Mouse (Mus musculus) layer of hippocampus, postnatal 10 days (tissue): ENCODE results near the gene Tshz2. TPM values are rescaled to one million over a fixed set of nuclear protein-coding genes. Genes with fewer than 3 reads are reported as not detected.

Source experiments
- DNase-seq, 2 experiments: peaks; one replicate each; pipeline ENCODE4 v3.0.0; 2021; ENCODE audit warnings: low spot score in 2 of 2
- total RNA-seq, 2 experiments: library from RNA; stranded (reverse); gene quantifications; 2 replicates each; pipeline ENCODE4 v1.2.3; 2021

The Tshz2 gene
- total RNA-seq, 2 experiments from 2014 or later: 49.8 to 64.9 TPM

DNA sequence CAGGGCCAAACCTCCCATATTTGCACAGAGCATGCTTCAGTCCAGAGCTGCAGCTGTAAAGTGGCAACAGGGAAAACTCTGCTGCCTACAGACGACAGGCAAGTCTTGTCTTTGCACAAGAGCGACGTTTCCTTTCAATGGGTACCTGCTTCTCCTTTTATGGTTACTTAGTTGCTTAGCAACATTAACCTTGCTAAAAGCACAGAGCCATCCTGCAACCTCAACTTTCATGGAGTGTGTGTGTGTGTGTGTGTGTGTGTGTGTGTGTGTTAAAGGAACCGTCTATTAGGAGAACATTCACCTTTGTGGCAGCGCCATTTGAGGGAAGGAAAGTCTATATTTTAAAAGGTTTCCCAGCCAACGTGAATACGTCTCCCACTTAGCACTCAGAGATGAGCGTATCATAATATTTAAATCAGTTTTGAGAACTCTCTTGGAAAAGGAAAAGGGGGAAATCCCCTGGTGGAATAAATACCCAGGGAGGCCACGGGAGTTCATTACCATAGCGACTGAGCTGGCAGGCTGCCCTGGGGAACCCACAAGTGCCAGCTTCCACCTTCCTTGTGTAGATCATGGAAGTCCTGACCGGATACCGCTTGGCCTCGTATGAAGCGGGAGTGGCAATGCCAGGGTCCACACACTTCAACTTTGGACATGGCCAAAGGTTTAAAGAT, 295.8 kb downstream of the Tshz2 start:
- no peak for DNase-seq

DNA sequence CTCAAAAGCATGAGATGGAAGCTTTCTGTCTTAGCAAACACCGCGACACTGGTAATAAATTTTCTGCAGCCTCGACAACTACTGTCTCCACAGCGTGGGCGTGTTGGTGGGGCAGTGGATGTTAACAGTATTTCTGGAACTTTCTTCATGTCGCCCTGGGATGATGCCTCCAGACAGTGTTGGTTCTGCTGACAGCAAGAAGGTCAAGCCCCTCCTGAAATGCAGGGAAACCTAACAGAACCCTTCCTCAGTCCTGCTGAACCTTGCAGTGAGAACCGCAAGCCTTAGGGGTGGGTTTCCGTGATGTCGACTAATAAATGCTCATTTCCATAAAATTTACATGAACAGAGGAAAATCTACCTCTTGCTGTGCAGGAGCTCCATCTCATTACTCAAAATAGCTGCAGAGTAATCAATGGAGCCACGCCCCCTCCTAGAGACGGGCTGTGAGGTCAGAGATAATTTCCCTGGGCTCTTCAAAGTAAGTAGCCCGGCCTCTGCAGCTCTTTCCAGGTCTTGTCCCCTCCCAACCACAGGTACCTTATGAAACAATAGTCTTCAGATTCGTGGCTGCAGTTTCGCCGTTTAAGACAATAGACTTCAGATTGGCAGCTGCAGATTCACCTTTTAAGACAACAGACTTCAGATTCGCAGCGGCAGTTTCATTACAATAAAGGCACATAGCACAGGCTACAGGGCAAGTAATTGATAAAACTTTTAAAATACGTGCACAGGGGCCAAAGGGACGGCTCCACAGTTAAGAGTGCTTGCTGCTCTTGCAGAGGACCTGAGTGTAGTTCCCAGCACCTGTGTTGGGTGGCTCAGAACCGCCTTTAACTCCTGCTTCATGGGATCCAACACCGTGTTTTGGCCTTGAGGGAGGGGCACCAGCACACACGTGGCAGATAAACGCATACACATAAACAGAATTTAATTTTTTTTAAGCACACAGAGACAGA, 297.0 kb downstream of the Tshz2 start:
- DNase-seq: peak; percentile 15 to 57

DNA sequence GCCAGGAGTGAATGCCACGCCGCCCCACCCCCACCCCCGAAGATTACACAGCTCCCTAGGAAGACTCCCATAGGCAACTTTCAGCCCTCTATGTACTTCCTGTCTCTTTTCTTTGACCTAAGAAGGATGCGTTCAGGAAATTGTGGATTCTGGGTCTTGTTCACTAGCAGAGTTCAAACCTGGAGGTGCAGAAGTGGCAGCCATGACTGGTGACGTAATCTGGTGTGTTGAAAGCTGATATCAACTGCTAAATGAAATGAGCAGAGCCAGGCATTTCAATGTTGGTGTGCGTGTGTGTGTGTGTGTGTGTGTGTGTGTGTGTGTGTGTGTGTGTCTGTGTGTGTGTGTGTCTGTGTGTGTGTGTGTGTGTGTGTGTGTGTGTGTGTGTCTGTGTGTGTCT, 302.8 kb downstream of the Tshz2 start:
- no peak for DNase-seq

DNA sequence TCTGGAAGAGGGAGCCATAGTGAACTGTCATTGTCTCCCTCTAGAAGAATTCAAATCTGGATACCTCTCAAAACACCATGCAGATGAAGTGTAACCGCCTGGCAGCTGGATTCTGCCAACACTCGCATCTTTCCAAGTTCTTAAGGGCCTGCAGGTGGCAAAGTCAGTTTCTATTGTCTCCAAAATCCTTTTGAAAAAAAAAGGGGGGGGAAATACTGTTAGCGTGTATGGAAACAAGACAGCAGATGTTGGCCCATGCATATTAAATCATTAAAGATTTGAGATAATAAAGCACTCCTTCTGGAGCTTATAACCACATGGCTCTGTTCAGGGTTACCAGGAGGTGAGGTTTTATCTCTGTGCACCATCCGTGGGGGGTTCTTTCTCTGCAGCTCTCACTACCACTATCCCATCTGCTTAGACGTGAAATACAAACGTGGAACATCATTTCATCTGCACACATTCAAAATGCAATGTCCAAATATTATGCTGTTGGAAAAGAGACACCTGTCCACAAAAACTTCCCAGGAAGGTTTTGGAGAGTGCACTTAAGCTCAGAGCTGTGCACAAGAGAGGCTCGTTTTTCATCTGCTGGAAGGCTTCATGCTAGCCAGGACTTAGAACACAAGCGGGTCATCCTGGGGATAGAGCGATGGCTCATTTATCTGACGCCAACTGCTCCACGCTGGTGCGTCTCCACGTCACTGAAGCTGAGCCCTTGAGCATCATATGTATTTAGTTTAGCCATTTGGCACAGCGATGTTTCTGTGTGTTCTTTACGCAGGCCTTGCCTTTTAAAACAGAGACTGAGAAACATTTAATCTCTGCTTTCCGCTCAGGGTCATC, 307.7 kb downstream of the Tshz2 start:
- no peak for DNase-seq

DNA sequence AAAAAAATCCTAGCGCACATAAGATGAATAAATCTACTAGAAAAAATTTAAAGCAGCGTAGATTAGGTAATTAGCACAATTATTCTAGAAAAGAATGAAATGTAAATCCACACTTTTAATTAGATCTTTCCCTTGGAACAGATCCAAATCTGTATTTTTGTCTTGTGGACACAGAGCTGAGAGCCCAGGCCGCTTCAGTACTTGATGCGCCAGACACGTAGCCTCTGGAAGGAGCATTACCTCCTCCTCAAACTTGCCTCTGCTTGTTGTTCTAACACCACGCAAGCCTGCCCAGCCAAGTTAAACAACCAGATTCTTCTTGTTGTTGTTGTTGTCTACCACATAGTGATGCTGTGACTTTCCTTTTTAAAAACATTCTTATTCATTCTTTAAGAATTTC, 310.9 kb downstream of the Tshz2 start:
- DNase-seq: no peak

DNA sequence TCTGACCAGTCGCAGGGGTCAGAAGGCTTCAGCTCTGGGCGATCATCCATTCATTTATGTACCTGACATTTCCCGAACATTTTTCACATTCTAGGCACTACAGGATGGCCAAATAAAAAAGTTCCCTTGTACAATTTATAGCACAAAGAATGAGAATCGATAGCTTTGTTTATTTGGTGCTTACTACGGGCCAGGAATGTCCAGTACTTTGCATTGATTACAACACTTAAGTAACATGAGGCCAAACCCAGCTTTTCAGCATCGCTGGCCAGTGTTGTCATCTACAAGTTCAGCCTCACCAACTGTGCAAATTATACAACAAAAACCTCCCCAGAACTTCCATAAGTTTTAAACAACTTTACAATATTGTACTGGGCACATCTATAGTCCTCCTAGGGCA, 315.3 kb downstream of the Tshz2 start:
- DNase-seq: no peak

DNA sequence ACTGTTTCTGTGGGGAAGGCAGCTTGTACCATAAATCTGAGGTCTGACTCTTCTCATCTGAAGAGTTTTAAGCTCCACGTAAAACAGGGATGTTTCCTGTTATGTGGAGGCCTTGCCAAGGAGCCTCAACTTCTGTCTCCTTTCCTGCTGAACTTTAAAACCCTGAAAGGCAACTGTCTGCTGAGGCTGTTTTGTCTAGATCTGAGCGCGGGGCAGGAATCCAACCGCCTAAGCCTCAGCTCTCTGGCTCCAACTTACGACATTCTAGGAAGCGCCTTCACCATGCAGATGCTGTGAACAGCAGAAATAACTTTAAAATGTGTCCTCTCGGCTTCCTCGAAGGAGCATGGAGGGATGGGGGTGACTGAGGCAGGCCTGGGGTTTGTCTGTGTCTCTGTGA, 318.2 kb downstream of the Tshz2 start:
- DNase-seq: no peak

DNA sequence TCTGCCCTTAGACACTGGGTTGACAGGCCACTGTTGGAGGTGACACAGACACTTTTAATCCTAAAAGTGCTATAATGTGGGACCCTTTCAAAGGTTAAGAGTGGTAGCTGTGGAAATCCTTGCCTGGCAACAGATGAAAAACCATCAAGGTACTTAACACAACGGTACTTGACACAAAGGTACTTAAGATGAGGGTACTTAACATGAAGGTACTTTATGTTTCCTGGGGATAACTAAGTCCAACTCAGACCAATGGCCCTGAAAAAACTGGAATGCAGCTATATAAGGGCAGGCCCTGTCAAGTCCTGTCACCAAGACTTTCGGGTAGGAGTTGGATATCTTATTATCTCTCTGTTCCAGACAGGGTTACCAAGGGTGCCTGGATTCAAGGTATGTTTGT, 320.2 kb downstream of the Tshz2 start:
- no peak for DNase-seq

DNA sequence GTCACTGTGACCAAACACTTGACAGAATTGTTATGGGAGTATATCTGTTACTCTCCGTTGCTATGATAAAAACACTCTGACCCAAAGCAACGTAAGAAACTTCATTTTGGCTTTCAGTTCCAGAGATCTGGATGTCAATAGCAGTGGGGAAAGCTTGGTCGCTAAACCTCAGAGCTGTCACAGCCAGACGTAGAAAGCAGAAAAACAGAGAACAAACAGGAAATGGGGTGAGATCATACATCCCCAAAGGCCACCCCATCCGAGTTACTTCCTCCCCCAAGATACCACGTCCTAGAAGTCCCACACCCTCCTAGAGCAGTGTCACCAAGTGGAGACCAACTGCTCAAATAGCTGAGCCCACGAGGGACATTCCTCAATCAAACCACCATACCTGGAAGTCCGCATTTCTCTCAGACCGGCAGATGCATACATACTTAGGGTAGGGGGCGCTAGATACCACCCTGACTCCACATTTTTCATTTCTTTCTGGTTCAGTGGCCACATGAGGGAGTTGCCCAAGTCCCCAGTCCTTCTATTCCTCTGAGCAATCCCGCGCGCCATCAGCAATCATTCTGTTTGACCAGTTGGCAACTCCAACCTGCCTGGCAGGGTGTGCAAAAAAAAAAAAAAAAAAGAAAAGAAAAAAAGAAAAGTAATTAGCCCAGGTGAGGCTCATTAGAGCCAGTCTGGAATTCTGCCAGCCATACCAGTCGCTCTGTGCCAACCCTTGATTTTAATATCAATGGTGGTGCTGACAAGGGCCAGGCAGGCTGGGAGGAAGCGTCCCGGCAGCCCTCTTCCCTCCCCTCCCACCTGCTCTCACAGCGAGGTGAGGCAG, 326.1 kb downstream of the Tshz2 start:
- DNase-seq: no peak

DNA sequence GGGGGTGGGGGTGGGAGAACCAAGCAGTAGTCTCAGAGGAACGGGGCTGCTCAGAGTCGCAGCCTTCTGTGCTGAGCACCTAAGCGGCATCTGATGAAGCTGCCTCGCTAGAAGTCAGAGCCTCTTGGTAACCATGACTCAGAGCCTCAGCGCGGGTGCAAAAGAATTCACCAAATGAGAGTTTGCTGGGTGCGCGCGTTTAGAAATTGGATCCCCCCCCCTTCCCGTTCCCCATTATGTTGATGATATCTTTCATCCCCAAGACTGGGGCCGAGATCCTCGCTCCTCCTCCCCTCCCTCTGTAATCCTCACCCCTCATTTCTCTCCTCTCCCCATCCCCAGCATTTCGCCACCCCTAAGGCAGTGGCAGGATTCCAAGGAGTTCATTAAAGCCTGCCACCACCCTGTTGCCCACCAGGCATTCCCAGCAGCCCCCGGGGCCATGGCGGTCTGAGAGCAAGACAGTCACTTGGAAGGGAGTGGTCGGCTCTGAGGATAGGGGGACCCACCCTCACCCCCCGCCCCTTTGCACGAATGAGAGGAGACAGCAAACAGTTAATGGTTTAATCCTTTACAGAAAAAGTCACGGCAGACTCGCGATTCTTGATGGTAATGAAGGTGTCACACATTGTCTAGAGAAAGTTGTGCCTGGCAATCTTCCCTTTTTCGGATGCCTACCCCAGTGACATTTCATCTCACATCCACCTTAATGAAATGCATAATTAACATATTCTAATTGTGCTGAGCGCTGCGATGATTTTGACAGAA, 328.8 kb downstream of the Tshz2 start:
- DNase-seq: no peak

DNA sequence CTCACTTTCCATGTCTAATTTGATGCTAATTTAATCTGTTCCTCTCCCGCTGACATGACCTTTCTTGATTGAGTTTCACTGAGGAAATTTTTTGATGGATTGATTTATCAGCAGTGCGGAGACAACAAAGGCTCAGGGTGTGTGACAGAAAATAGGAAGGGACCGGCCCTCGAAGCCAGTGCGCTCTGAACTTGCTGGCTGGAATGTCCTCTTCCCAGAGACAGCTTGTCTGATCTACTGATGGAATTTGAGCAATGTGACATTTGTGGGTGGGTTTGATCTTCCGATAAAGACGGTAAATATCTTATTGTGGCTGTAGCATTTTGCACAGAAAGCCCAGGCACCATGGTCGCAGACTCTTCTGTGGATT, 329.4 kb downstream of the Tshz2 start:
- no peak for DNase-seq

DNA sequence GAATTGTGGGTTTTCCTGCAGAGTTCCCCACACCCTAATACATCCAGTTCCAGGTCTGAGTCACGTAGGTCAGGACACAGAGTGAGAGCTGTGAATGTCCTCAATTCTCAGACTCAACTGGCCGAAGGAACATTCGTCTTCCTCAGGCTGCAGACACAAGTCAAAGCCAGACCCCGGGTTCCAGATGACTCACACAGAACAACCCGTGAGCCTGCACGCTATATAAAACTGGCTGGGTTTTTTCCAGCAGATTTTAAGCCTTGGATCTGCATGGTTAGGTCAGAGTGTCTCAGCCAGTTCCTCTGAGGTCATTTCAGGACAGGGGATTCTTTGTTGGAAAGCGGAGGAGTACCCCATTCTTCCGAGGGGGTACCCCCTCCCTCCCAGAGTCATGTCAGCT, 330.0 kb downstream of the Tshz2 start:
- no peak for DNase-seq

DNA sequence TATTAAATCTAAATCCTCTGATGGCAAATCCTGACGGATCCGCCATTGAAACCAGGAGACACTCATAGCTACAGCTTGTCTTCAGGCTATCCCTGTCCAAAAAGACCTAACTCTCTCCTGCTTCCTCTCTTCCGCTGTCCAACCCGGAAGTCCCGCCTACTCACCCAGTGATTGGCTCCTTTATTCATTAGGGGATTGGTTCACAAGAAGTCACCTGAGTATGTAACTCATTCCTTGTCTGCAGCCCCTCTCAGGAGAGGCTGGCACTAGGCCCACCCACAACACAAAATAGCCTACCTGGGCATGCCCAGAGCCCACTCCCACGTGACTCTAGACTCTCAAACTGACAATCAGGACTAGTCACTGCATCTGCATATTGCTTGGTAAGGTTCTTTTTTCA, 337.7 kb downstream of the Tshz2 start:
- no peak for DNase-seq

DNA sequence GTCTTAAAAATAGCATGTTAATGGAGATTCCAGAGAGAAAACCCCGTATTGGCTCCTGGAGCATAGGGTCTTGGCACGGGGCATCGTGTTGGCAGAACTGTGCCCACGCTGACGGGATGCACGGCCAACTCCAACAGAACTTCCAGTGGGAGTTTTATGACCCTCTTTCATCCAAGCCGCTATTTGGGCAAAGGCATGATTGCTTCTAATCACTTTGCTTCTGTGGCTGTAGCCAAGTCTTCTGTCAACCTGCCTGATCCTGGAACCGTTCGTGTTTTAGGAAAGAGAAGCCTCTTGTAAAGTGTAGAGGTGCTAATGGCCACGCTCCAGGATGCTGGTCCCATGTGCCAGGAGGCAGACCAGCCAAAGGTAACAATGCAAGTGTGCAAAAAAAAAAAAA, 350.1 kb downstream of the Tshz2 start:
- peak; percentile 39 to 53 for DNase-seq

DNA sequence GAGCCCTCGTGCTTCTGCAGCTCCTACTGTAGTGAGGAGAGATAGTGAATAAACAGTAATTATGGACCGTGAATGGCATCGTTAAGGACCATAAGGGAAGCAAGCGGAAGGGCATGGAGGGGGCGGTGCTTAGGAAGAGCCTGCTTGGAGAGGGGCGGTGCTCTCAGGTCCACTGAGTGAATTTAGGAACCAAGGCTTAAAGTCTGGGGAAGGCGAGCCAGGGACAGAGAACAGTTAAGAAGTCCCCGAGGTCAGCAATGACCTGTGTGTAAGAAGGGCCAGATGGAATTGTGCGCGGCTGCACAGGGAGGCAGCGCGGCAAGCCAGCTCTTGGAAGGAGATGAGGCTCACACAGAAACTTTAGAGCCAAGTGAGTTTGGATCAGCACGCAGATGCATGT, 354.4 kb downstream of the Tshz2 start:
- no peak for DNase-seq

DNA sequence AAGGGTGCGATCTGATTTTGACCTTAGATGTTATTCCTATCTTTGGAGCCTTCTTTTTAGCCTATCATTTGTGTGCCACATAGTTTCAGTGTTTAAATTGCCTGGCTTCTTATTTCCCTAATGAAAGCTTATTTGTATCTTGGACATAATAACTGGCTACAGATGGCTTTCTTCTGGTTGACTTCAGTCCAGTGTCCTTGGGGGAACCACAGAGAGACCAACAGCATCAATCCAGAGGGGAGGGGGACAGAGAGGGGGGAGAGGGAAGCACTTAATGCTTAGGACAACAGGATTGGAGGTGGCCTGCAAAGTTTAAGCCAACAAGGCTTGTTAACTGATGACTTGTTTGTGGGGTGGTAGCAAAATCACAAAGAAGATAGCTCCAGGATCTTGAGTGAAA, 356.4 kb downstream of the Tshz2 start:
- DNase-seq: no peak

DNA sequence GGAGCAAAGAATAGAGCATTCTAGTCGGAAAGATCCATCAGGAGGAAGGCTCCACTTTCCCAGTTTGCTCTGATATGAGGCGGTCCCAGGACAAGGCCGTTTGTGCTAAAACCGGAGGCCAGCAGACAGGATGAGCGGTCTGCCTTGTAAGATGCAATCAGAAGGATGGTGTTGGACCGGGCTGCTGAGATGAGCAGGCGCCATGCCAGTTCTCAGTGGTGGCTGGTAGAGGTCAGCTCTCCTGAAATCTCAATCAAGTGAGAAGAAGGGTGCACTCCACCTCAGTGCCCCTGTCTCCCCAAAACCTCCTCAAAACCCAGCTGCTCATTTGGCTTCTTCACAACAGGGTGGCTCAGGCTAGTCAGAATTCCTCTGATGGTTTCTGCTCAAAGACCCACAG, 358.2 kb downstream of the Tshz2 start:
- no peak for DNase-seq

DNA sequence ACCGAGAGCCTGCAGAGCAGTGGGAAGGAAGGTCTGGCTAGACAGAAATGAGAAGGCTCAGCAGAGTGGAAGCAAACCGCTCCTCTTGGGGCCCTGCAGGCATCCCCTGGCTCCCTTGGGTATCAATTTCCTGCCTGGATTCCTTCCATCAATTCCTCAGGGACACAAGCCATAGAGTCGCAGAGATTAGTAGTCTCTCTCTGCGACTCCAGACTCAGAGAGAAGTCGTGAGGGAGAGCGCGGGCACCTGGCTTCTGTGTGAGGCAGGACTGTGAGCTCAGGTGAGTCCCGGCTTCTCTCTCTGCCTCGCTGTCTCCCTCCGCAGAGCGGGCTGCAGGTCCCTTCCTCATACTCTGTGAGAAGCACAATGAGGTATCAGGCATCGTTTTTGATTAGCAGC, 363.2 kb downstream of the Tshz2 start:
- no peak for DNase-seq

DNA sequence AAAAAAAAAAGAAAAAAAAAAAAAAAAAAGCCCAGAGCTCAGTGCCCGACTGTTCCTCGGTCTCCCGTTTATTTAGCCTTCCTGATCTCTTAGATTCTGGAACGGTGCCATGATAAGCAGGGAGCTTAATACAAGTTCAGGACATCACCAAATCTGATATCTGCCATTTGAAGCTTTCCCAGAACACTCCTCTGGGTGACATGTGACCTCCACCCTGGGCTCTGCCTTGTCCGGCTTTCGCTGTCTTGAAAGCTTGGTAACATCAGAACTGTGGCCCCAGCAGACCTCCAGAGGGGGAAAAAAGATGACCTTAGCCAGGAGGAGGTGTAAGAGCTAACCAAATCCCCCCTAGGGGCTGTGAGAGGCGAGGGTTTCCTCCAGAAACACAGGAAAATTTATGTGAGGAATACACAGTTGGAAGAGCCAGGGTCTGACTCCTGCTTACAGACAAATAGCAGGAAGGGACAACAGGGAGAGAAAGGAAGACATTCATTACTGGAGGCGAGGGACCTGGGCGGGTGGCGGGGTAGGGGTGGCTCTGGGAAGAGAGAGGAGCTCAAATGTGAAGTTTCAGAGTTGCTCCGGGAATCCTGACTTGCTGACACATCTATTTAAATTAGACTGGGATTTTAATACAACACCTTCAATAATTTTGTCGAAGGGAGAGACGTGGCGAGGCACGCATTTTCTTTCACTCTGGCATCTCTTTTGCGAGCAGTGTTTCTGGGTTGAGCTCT, 363.9 kb downstream of the Tshz2 start:
- DNase-seq: no peak
